Mouse (Mus musculus) lung, postnatal 14 days (tissue): ENCODE data around the gene Hsd17b12.

Source experiments
- DNase-seq: peaks from one replicate; pipeline ENCODE4 v3.0.0; 2021

The Hsd17b12 gene

DNA sequence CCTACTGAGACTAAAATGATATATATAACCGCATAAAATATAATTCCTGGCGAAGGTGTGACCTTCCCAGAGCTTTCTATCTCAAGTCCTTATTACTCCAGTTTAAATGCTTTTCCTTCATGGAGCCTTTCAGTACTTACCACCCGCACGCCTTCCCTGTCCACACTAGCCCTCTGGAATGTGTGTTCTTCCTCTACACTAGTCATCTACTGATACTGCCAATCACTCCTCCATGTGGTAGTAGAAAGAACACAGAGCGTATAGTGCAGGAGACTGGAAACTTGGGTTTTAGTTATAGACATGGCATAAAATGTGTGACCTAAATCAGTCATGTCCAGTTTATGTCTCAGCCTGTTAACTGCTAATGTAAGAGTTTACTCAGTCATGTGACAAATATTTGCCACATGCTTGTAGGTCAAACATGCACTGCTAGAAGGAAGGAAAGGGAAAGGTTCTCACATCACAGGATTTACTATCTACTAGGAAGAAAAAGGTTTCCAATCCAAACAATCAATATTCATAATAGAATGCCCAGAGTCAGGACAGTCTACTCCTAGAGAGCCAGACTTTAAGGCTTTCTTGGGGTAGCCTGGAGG is 91.1 kb downstream of the Hsd17b12 start:
- DNase-seq = no peak

DNA sequence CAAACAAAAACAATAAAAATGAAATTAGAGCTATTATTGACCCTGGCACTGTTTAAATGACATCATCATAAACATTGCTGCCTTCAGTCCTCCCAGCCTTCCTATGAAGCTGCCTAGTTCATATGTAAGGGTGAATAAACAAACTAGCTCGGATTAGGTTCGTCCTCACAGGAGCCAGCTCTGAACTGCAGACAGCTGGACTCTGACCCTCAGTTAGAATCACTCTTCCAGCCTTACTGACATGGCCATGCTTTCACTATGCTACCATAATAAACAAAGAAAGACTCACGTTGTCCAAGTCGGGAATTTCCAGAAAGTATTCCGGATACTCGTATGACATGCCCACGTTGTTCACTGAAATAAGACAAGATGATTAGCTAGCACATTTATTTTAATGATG is 91.6 kb downstream of the Hsd17b12 start:
- DNase-seq = no peak

DNA sequence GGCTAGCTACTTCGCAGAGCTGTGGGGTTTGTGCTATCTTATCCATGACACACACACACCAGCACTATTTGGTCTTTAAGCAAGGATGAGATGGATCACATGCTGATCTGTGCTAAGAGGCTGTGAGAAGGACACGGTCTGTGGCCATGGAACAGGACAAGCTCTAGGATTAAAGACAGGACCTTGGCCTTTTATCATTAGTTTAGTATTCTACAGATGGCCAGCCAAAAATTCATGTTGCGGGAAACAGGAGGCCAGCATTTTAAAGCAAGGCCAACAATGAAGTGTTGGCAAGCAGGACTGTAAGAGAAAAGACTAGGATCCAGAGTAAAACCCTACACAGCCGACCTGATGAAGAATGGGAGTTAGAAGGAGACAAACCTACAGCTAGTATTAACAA is 95.0 kb downstream of the Hsd17b12 start:
- DNase-seq = no peak

- DNase-seq = peak; percentile 58
Observed at GRCm38 (mm10) chr2:94059459-94059858, 98.3 kb downstream of the Hsd17b12 start.

DNA sequence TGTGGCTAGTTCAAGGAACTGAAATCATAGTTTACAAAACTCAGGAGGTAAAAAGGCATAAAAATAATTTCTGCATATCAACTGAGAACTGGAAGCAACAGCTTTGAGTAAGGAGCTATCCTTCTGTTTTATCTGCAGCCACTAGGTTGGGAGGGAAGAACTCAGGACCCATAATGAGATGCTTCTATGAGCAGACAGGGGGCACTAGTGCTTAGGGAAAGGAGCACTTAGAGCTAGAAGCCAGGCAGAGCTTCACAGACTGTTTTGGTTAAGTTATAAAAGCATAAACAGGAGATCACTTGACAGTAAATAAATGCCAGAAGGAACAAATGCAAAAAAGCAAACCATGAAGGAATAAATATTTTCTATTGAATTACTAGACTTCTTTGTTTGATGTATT is 103.0 kb downstream of the Hsd17b12 start:
- peak; percentile 49 for DNase-seq

GRCm38 (mm10) chr2:94051952-94052351 is 105.8 kb downstream of the Hsd17b12 start:
- DNase-seq = no peak

- no peak for DNase-seq
Observed at GRCm38 (mm10) chr2:94050901-94051300, 106.9 kb downstream of the Hsd17b12 start.

DNA sequence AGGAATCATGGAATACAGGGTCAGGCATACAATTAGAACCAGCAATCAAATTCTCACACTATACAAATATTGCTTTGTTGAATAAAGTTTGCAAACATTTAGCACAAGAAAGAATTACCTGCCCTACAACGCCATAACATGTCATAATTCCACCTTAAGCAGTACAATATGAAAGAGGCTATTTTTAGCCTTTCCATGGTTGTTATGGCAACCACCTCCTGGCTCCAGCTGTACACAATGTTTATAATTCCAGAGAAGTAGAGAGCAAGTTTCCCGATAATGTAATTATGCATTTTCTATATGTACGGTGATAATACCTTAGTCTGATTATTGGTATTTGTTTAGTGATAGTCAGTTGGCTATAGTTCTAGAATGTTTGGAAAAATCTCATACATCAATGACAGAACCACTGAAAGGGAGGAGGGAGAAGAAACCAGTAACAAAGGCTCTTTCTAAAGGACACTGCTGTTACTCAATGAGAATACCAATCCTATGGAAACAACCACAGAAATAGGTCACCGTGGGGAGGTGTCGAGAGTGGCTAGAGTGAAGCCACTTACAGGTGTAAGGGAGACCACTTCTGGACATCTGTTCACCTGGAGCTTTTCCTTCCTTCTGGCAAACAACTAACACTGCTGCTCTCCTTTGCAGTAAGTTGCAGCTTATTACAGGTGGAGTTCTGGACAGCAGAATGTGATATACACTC is 108.1 kb downstream of the Hsd17b12 start:
- no peak for DNase-seq

DNA sequence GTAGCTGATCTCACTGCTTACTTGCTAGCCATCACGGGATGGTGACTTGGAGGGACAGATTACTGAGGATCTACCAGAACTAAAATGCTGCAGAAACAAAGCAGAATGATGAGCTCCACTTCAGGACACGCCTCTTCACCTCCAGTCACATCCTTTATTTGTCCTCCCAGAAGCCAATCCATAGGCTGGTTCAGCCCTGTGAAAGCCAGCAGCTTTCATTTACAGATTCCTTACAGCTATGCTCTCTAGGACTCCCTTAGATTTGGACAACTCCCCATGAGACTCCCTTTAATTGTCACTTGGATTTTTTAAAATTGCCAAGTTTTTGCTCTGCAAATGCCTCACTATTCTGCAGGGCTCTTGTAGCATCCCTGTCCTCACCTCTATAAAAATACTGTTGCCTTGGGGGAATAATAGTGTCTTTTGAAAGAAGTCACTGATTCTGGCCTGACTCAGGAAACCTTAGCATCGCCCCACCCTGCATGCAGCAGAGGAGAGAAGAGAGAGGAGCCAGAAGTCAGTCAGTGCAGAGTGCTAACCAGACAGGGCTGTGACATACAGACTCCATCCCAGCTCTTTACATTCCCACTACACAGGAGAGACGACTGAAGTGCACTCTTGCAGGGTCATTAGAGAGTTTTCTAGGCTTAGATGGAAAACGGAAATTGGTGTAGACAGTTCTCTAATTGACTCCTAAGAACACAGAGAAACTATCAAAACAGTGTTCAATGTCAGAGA is 108.9 kb downstream of the Hsd17b12 start:
- no peak for DNase-seq

- no peak for DNase-seq
Observed at GRCm38 (mm10) chr2:94048271-94048670, 109.5 kb downstream of the Hsd17b12 start.

GRCm38 (mm10) chr2:94045411-94046090 is 112.2 kb downstream of the Hsd17b12 start:
- no peak for DNase-seq

DNA sequence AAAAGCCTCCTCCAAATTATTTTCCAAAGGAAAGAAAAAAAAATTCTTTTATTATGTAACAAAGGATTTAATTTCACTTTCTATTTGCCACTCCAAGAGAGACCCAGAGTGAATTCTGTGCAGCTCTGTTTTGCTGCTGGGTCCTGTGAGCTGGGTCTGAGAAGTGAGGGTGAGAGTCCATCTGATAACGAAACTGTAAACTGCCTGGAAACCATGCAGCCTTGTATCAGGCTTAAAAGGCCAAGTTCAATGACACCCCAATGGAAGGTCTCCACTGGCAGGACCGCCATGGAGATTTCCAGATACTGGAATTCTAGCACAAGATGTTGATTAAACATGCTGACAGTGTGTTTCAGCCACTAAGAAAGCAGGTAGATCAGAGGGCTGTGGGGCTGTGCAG is 113.6 kb downstream of the Hsd17b12 start:
- DNase-seq = no peak

DNA sequence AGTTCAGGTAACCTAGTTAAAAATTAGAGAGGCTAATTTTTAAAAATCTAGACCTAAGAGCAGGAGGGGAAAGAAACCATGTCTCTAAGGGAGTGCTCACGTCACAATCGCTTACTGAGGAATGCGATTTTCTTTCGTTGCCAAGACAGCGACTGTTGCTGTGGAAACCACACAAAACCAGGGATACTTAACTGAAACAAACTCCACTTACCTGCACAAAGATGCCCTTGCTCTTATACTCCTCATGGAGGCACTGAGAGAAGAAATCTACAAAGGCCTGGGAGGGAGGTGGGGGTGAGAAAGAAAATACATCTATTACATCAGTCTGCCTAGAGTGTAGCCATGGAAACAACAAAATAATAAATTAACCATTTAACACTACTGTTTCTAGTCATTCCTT is 114.1 kb downstream of the Hsd17b12 start:
- DNase-seq = no peak

GRCm38 (mm10) chr2:94042461-94042860 is 115.3 kb downstream of the Hsd17b12 start:
- DNase-seq = no peak

DNA sequence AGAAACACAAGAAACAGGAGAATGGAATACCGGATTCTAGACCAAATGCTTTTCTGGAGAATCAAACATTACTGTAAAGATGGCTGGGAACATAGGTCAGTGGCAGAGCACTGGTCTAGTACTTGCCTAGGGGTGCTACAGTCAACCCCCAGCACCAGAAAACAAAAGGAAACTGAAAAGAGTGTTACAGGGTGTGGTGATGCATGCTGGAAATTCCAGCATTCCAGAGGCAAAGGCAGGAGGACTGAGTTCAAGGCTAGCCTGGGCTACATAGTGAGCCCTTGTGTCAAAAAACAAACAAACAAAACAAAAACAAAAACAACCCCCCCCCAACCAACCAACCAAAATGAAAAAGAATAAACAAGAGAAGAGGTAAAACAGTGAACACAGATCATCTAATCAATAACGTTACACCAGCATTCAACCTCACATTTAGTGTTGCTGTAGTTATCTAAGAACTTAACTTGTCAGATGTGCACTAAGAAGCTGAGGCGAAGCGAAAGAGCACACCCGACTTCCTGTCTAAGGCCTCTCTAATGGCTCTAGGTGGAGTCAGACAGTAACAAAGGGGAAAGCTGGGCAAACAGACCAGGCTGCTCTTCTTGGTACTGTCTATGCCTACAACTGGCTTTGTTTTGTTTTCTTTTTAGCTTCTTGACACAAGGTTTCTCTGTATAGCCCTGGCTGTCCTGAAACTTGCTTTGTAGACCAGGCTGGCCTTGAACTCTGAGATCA is 117.2 kb downstream of the Hsd17b12 start:
- no peak for DNase-seq

DNA sequence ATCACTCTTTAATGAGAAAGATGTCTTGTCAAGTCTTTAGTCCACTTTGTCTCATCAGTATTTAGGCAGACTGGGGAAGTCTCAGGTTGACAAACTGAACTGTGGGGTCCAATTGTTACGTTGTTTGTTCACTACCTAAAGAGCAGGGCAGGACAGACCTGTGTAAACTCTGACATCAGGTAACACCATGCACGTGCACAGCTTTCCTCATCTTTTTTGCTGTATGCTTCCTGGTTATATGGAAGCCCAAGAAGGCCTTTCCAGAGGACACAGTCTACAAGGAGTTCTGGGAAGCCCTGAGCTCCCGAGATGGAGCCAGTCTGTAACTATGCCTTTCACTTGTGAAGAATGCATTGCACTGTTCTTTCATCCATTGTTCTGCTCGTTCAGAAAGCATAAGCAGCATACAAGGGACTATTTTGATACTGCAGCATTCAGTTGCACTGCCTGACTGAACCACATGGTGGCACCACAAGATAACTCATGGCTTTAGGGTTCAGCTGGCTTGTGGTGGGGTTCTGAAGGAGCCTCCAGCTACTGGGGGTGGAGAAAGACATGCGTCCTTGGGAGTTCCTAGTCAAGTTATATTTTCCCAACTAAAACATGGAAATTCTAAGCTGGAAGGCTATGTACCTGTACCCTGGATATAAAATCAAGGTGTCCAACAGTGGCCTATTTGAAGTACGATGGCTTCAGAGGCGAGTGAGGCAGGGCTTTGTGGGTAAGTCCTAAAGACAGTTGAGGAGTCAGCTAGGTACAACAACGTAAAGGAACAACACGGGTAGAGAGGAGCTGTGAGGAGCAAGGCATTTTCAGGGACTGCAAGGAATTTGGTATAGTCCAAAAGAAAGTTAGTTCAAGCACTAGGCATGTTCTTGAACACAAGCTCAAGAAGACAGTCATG is 122.1 kb downstream of the Hsd17b12 start:
- DNase-seq = peak; percentile 73

DNA sequence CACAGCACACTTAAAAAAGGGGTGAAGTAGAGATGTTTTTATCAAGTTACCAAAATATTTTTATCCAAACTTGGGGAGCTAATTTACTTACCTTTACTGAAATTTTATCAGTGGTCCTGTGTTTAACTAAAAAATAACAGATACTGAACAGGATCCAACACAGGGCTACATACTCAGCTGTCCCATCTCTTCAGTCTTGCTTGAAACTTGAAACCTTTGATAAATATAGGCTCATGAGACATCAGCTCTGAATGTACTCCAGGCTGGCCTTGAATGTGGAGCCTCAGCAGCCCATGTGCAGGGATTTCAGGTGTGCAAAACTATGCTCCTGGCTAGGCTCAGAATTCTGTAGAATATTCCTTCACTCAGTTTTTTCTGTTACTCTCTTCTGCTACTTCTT is 127.2 kb downstream of the Hsd17b12 start:
- no peak for DNase-seq

- no peak for DNase-seq
Observed at GRCm38 (mm10) chr2:94024637-94025036, 133.1 kb downstream of the Hsd17b12 start.

GRCm38 (mm10) chr2:94010335-94011291 is 147.2 kb downstream of the Hsd17b12 start, which contains the start of gene Alkbh3:
Gene Alkbh3, minus strand, starts transcription at chr2:94010807.
- DNase-seq = peak; percentile 91

DNA sequence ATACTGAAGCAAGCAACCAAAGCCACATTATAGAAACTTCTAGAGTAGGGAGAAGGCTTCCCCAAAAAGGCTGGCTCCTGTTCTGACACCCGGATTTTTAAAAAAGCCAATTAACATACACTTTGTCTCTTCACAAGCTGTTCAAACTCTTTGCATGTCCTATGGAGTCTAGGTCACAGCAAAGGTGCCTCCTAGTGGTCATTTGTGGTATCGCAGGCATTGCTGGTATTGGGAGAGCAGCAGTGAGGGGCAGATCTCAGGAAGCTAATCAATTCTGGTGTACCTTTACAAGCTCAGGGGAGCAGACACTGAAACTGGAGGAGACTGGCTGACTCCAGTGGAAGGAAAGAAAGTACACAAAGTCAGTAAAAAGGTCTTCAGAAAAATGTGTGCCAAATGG is 155.4 kb downstream of the Hsd17b12 start:
- DNase-seq = peak; percentile 95
